Mouse (Mus musculus) midbrain, embryonic 16.5 days (tissue): ENCODE measurements around the gene Zfp36l1. TPM values are rescaled to one million over a fixed set of nuclear protein-coding genes. Genes with fewer than 3 reads are reported as not detected.

Experiments used
- ATAC-seq: fragments of 200-750 bp; cut with Nextera tagmentation; 2 replicates; pipeline ENCODE4 v1.8.0; 2017; ENCODE audit warnings: moderate TSS enrichment
- H3K27ac ChIP-seq: fragments of 300-500 bp; sonication (generic); 2 replicates; pipeline ENCODE4 v1.5.1; 2014; ENCODE audit warnings: mild to moderate bottlenecking, low read length, mixed read lengths
- H3K27me3 ChIP-seq: fragments of 300-500 bp; sonication (generic); 2 replicates; pipeline ENCODE4 v1.6.1; 2014; ENCODE audit warnings: low read depth, low read length, mixed read lengths; ENCODE audit not compliant: control insufficient read depth, insufficient read depth
- H3K36me3 ChIP-seq: fragments of 300-500 bp; sonication (generic); 2 replicates; pipeline ENCODE4 v1.6.1; 2014; ENCODE audit warnings: mild to moderate bottlenecking, low read length, moderate library complexity, mixed read lengths; ENCODE audit not compliant: control insufficient read depth, insufficient read depth
- H3K4me1 ChIP-seq: fragments of 300-500 bp; sonication (generic); 2 replicates; pipeline ENCODE4 v1.6.1; 2014; ENCODE audit warnings: mild to moderate bottlenecking, low read length, mixed read lengths; ENCODE audit not compliant: control insufficient read depth, insufficient read depth
- H3K4me2 ChIP-seq: fragments of 300-500 bp; sonication (generic); 2 replicates; pipeline ENCODE4 v1.6.1; 2014; ENCODE audit warnings: mild to moderate bottlenecking, low read length, mixed read lengths
- H3K4me3 ChIP-seq: fragments of 300-500 bp; sonication (generic); 2 replicates; pipeline ENCODE4 v1.5.1; 2014; ENCODE audit warnings: low read depth, mild to moderate bottlenecking, low read length, moderate library complexity, mixed read lengths
- H3K9ac ChIP-seq: fragments of 300-500 bp; sonication (generic); 2 replicates; pipeline ENCODE4 v1.6.1; 2014; ENCODE audit warnings: low read depth, low read length, mixed read lengths
- H3K9me3 ChIP-seq: fragments of 300-500 bp; sonication (generic); replicated peaks from 2 replicates; pipeline ENCODE4 v1.6.1; 2014; ENCODE audit warnings: mild to moderate bottlenecking, low read length, mixed read lengths; ENCODE audit not compliant: control insufficient read depth, poor library complexity, severe bottlenecking
- WGBS: fragments of 180-500 bp; shearing (Covaris S2); extraction: QIAGEN DNeasy Blood & Tissue Kit; methylation state at CpG from one replicate; pipeline ENCODE4 v1.1.7; 2014; 5-methylcytosine and 5-hydroxymethylcytosine counted together
- polyA plus RNA-seq: library from polyadenylated mRNA; unstranded; fragments of >200 nt; fragmentation: Nextera tagmentation; extraction: Ambion mirVana; gene quantifications from 2 replicates; pipeline ENCODE4 v1.2.1, GENCODE M21; 2015

The Zfp36l1 gene
- polyA plus RNA-seq, 1 experiment from 2014 or later = 29.9 TPM

GRCm38 (mm10) chr12:80133011-80133545 lies 20.3 kb upstream of the Zfp36l1 start:
- Histone ChIP-seq H3K9ac (no peak overlapping the region), H3K9me3 (no peaks in the 10 kb centered on the region), H3K36me3 (no peaks in the 10 kb centered on the region), H3K4me1 (peaks cover 21% of the 10 kb centered on the region), H3K27ac (no peak overlapping the region), H3K4me2 (no peak overlapping the region), H3K27me3 (no peaks in the 10 kb centered on the region), H3K4me3 (no peak overlapping the region)
- WGBS = 38% methylated on average over 9 of the region's 9 CpGs
- ATAC-seq = peak; percentile 34

GRCm38 (mm10) chr12:80132250-80133003 lies 19.6 kb upstream of the Zfp36l1 start:
- H3K4me2 ChIP-seq = peak overlapping the region; percentile 82
- H3K9ac ChIP-seq = peak overlapping the region; percentile 80
- under 1% methylated on average over 64 of the region's 66 CpGs for WGBS
- H3K4me1 ChIP-seq = peaks cover 21% of the 10 kb centered on the region
- no peaks in the 10 kb centered on the region for H3K36me3 ChIP-seq
- no peaks in the 10 kb centered on the region for H3K27me3 ChIP-seq
- H3K9me3 ChIP-seq = no peaks in the 10 kb centered on the region
- peak overlapping the region; percentile 65 for H3K4me3 ChIP-seq
- ATAC-seq = peak; percentile 92
- peak overlapping the region; percentile 94 for H3K27ac ChIP-seq

- Histone ChIP-seq H3K27ac (peak overlapping the region; percentile 94), H3K4me1 (peaks cover 21% of the 10 kb centered on the region), H3K36me3 (no peaks in the 10 kb centered on the region), H3K9me3 (no peaks in the 10 kb centered on the region), H3K4me2 (peak overlapping the region; percentile 82), H3K4me3 (peak overlapping the region; percentile 65), H3K9ac (peak overlapping the region; percentile 80), H3K27me3 (no peaks in the 10 kb centered on the region)
- 50% methylated on average over 17 of the region's 17 CpGs for WGBS
- ATAC-seq = peak; percentile 25; the same call in 1 of the 2 replicates
Measured at GRCm38 (mm10) chr12:80131359-80132249, 18.8 kb upstream of the Zfp36l1 start.

GRCm38 (mm10) chr12:80130558-80131358 lies 17.9 kb upstream of the Zfp36l1 start:
- Histone ChIP-seq H3K4me1 (peaks cover 21% of the 10 kb centered on the region), H3K9me3 (no peaks in the 10 kb centered on the region), H3K4me2 (peak overlapping the region; percentile 82), H3K27ac (peak overlapping the region; percentile 94), H3K27me3 (no peaks in the 10 kb centered on the region), H3K4me3 (no peak overlapping the region), H3K36me3 (no peaks in the 10 kb centered on the region), H3K9ac (0 out of 2 replicates have a peak overlapping the region, but pooled peaks have one; percentile 25)
- 5% methylated on average over 5 of the region's 6 CpGs for WGBS
- 0 out of 2 replicates have a peak, but pooled peaks have one; percentile 14 for ATAC-seq

GRCm38 (mm10) chr12:80129531-80129930 lies 16.7 kb upstream of the Zfp36l1 start:
- H3K9ac ChIP-seq = no peak overlapping the region
- H3K27me3 ChIP-seq = no peaks in the 10 kb centered on the region
- WGBS = 97% methylated on average over 8 of the region's 8 CpGs
- no peak overlapping the region for H3K4me2 ChIP-seq
- ATAC-seq = no peak
- H3K4me3 ChIP-seq = no peak overlapping the region
- no peaks in the 10 kb centered on the region for H3K9me3 ChIP-seq
- H3K27ac ChIP-seq = no peak overlapping the region
- H3K4me1 ChIP-seq = peaks cover 21% of the 10 kb centered on the region
- H3K36me3 ChIP-seq = no peaks in the 10 kb centered on the region

GRCm38 (mm10) chr12:80127191-80127762 lies 14.5 kb upstream of the Zfp36l1 start:
- no peak overlapping the region for H3K9ac ChIP-seq
- no peaks in the 10 kb centered on the region for H3K36me3 ChIP-seq
- ATAC-seq = no peak
- no peak overlapping the region for H3K27ac ChIP-seq
- H3K4me1 ChIP-seq = peaks cover 29% of the 10 kb centered on the region
- H3K27me3 ChIP-seq = no peaks in the 10 kb centered on the region
- WGBS = 85% methylated on average over 5 of the region's 5 CpGs
- no peak overlapping the region for H3K4me3 ChIP-seq
- no peaks in the 10 kb centered on the region for H3K9me3 ChIP-seq
- no peak overlapping the region for H3K4me2 ChIP-seq

- no peak overlapping the region for H3K27ac ChIP-seq
- 86% methylated on average over 5 of the region's 5 CpGs for WGBS
- H3K4me3 ChIP-seq = no peak overlapping the region
- H3K27me3 ChIP-seq = no peaks in the 10 kb centered on the region
- ATAC-seq = no peak
- 0 out of 2 replicates have a peak, but pooled peaks cover 2% of the 10 kb centered on the region for H3K36me3 ChIP-seq
- H3K9me3 ChIP-seq = no peaks in the 10 kb centered on the region
- H3K4me1 ChIP-seq = peaks cover 11% of the 10 kb centered on the region
- H3K4me2 ChIP-seq = no peak overlapping the region
- no peak overlapping the region for H3K9ac ChIP-seq
Measured at GRCm38 (mm10) chr12:80125316-80125715, 12.5 kb upstream of the Zfp36l1 start.

- H3K27ac ChIP-seq = no peak overlapping the region
- ATAC-seq = no peak
- H3K27me3 ChIP-seq = no peaks in the 10 kb centered on the region
- WGBS = 78% methylated on average over 3 of the region's 3 CpGs
- H3K4me3 ChIP-seq = no peak overlapping the region
- no peak overlapping the region for H3K4me2 ChIP-seq
- H3K9me3 ChIP-seq = no peaks in the 10 kb centered on the region
- H3K36me3 ChIP-seq = 0 out of 2 replicates have a peak, but pooled peaks cover 4% of the 10 kb centered on the region
- no peak overlapping the region for H3K9ac ChIP-seq
- peaks cover 7% of the 10 kb centered on the region for H3K4me1 ChIP-seq
Measured at GRCm38 (mm10) chr12:80124756-80125155, 11.9 kb upstream of the Zfp36l1 start.
